Mouse (Mus musculus): ENCODE results near the gene Klhl26.

Gene Klhl26

GRCm38 (mm10) chr8:70440246-70440645, 36.5 kb downstream of the Klhl26 start:
- DNase-seq: no peak

- DNase-seq: no peak
Measured at GRCm38 (mm10) chr8:70439848-70440179, 37.0 kb downstream of the Klhl26 start.

GRCm38 (mm10) chr8:70439055-70439847, 37.5 kb downstream of the Klhl26 start, which contains the start of gene Crtc1:
TSS of gene Crtc1 (minus strand) at chr8:70439579.
- peak; percentile 96 to 97 for DNase-seq

- DNase-seq: no peak
Measured at GRCm38 (mm10) chr8:70438423-70438822, 38.3 kb downstream of the Klhl26 start.

GRCm38 (mm10) chr8:70435156-70435555, 41.6 kb downstream of the Klhl26 start:
- DNase-seq: no peak

GRCm38 (mm10) chr8:70432991-70433536, 43.7 kb downstream of the Klhl26 start:
- no peak for DNase-seq

- DNase-seq: no peak
Measured at GRCm38 (mm10) chr8:70431213-70431612, 45.6 kb downstream of the Klhl26 start.

- no peak for DNase-seq
Measured at GRCm38 (mm10) chr8:70426300-70426907, 50.4 kb downstream of the Klhl26 start.

- DNase-seq: no peak
Measured at GRCm38 (mm10) chr8:70422722-70423121, 54.0 kb downstream of the Klhl26 start.

GRCm38 (mm10) chr8:70421349-70422104, 55.2 kb downstream of the Klhl26 start:
- DNase-seq: no peak

- no peak for DNase-seq
Measured at GRCm38 (mm10) chr8:70419879-70420643, 56.7 kb downstream of the Klhl26 start.

GRCm38 (mm10) chr8:70418954-70419353, 57.8 kb downstream of the Klhl26 start:
- no peak for DNase-seq

- no peak for DNase-seq
Measured at GRCm38 (mm10) chr8:70417914-70418313, 58.9 kb downstream of the Klhl26 start.

- DNase-seq: no peak
Measured at GRCm38 (mm10) chr8:70416941-70417340, 59.8 kb downstream of the Klhl26 start.

- DNase-seq: peak in 1 of 2 experiments; percentile 34
Measured at GRCm38 (mm10) chr8:70415540-70416451, 61.0 kb downstream of the Klhl26 start.

- DNase-seq: no peak
Measured at GRCm38 (mm10) chr8:70414310-70414946, 62.3 kb downstream of the Klhl26 start.

GRCm38 (mm10) chr8:70410281-70410680, 66.5 kb downstream of the Klhl26 start:
- no peak for DNase-seq

GRCm38 (mm10) chr8:70409455-70409871, 67.3 kb downstream of the Klhl26 start:
- peak; percentile 62 to 74 for DNase-seq

- no peak for DNase-seq
Measured at GRCm38 (mm10) chr8:70409019-70409418, 67.7 kb downstream of the Klhl26 start.

GRCm38 (mm10) chr8:70408301-70408700, 68.5 kb downstream of the Klhl26 start:
- DNase-seq: peak; percentile 23 to 40

Measured in lung, adult 18-20 months (tissue).